Mouse (Mus musculus): ENCODE data around the gene Tcf7. TPM values are rescaled to one million over a fixed set of nuclear protein-coding genes. Genes with fewer than 3 reads are reported as not detected.
"Not testable (repeated sequence)": the region's sequence is repeated elsewhere in the genome, so short reads cannot be mapped to it uniquely, and the experiment has no call there.

Gene Tcf7
- total RNA-seq, 2 experiments from 2014 or later = 2.0 to 4.6 TPM

DNA sequence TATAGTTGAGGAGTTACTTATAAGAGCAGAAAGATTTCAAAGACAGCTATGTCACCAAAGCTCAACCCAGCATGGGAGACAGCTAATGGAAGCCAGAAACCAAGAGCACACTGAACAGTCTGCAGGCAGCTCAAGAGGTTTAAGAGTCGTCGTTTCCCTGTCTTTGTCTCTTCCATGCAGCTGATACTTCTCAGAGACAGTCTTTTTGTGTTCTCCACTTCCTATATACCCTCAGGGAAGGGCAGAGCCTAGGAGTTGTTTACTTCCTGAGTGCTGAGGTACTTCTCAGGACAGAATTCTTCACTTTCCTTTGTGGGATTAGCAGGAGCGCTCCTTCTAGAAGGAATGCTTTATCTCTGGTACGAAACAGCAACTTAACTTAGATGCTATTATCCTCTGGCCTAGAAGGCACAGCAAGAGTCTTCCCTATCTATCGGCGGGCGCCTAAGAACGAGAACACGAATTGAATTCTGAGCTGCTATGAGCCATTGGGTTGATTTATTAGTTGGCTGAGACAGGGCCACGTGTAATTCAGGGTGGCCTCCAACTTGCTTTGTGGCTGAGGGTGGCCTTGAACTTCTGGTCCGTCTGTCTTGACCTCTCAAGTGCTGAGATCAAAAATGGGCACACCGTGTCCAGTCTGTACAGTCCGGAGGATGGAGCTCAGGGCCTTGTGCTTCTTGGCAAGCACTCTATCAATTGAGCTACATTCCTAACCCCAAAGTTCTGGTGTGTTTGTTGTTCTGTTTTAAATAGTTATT, 55.2 kb downstream of the Tcf7 start:
- DNase-seq = no peak

DNA sequence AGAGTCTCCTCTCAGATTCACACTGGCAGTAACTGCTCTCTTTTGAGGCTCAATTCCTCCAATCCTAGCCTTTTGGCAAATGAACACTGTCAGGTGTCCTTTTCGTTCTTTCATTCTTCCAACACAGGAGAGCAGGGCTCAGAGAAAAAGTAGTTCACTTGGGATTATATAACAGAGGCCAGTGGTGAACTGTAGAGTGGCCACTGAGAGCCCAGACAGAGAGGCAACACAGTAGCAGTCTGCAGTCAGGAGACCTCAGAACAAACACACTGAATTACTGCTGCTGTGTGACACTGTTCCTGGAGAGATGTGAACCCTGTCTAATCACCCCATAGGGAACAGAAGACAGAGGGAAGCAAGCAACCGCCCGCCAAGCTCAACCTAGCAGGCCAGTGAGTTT, 55.8 kb downstream of the Tcf7 start:
- DNase-seq = no peak

DNA sequence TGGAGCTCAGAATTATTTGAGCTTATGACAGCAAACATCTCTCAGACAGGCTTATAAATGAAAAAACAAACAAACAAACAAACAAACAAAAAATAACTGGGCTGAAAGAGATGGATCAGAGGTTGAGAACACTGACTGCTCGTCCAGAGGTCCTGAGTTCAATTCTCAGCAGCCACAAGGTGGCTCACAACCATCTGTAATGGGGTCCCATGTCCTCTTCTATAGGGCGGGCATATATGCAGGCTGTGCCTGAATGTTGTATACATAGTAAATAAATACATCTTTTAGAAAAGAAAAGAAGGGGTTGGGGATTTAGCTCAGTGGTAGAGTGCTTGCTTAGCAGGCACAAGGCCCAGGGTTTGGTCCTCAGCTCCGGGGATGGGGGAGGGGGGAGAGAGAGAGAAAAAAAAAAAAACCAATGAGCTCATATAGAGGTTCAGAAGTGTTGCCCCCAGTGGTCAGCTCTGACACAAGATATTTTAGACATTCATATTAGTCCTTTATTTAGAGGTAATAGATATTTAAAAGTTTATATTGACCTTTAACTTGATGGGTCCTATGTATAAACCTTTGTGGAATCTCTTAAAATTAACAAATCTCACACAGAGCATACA, 56.7 kb downstream of the Tcf7 start:
- no peak for DNase-seq

DNA sequence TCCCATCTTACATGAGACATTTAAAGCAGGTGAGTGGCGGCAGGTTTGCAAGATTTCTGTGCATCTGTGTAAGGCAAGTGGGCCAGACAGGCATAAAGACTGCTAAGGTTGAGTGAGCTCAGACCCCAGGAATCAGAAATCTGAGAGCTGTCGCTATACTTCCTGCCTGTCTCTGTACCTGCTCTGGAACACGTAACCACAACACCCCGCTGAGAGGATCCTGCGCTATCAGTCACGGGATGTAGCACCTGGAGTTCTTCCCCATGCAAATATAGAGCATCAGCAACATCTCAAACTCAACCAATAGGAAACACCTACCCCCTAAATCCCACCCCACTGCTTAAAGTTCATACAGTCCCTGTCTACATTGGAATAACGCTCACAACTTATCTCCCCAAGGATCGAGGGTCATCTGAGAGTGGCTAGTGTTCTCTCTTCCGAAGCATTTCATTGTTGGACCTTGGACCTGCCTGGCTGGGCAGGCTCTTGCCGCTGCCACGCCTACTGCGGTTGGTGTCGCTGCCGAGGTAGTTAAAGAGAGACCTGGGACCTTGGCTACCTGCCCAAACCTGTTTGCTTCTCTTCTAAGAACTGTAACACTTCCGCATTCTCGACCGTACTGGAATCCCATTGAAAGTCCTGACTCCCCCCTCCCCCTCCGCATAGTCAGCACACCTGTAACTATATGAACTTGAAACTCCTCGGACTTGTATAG, 58.7 kb downstream of the Tcf7 start:
- DNase-seq = no peak

DNA sequence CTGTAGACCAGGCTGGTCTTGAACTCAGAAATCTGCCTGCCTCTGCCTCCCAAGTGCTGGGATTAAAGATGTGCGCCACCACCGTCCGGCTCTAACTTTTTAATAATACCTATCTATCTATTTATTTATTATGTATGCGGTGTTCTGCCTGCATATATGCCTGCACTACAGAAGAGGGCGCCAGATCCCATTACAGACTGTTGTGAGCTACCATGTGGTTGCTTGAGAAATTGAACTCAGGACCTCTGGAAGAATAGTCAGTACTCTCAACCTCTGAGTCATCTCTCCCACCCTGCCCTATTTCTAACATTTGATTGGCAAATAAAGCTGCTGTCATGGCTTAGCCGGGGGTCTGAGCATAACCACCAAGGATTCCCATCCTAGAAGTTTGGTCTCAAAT, 59.9 kb downstream of the Tcf7 start:
- no peak for DNase-seq

DNA sequence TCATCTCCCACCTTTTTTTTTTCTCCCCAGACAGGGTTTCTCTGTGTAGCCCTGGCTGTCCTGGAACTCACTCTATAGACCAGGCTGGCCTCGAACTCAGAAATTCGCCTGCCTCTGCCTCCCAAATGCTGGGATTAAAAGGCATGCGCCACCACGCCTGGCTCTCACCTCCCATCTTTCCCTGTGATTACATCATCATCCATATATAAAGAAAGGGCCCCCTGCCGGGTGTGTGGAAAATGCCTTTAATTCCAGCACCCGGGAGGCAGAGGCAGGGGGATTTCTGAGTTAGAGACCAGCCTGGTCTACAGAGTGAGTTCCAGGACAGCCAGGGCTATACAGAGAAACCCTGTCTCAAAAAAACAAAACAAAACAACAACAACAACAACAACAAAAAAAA, 60.9 kb downstream of the Tcf7 start:
- not testable (repeated sequence) for DNase-seq

DNA sequence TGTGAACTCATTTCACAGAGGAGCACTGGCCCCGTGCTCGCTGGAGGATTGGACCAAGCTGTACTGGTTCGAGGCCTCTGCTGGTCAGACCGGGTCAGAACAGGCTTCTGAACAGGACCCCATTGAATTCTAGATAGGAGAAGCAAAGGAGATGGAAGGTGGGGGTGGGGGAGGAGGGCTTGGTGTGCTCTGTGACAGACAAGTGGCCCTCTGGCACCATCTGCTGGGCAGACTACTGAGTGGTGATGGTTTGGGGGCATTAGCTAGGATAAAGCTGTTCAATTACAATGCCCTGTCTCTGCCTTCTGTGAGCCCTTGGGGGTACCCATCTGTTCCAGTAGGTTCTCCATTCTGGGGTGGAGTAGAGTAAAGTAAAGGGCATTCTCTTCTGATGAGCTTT, 62.5 kb downstream of the Tcf7 start:
- peak; percentile 77 for DNase-seq

DNA sequence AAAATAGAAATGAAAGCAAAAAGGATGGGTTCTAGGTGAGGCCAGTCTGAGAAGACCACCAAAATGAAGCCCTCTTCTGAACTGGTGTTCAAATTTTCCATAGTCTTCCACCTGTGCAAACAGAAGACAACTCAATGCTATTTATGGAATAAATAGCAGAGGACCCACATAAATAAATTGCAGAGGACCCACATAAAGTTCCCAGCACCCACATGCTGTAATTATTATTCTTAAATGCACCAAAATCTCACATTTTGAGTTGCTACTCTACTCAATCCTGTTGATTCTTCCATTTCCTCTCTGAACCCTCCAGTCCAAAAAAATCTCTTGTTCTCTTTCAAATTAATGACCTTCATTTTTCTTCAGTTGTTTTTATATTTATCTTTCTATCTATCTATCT, 68.9 kb downstream of the Tcf7 start, which contains the start of gene Olfr1371:
Gene Olfr1371 (minus strand): TSS at position 101 of the 400 bp plus-strand sequence.
- no peak for DNase-seq

Other genes starting within 250 kb of the Tcf7 start
- gene Ppp2ca, start 184.3 kb downstream of the Tcf7 start, total RNA-seq (2021) = 10 to 100 TPM; 46.2 to 50.1 TPM
- gene Olfr1373, start 137.5 kb downstream of the Tcf7 start, total RNA-seq (2021) = not detected
- gene Olfr1371, start 69.0 kb downstream of the Tcf7 start, total RNA-seq (2021) = not detected
- gene Skp1a, start 51.0 kb downstream of the Tcf7 start, total RNA-seq (2021) = 100 to 1,000 TPM; 254 to 257 TPM
- gene Vdac1, start 77.8 kb upstream of the Tcf7 start, total RNA-seq (2021) = 1,000 to 10,000 TPM; 1,018 to 1,167 TPM
- 10 to 100 TPM; 76.7 to 83.4 TPM for gene 9530068E07Rik, start 113.4 kb upstream of the Tcf7 start, total RNA-seq (2021)

Data from gastrocnemius, postnatal 10 days (tissue).